Mouse (Mus musculus): ENCODE data around the gene Cep44.

GRCm38 (mm10) chr8:56552551-56553103 is 1.8 kb upstream of the Cep44 start:
- TF ChIP-seq CTCF (IDR thresholded peaks at IDR 0.05; ENCODE audit: low read depth, low read length) (no peak), POLR2A (IDR thresholded peaks at IDR 0.05; ENCODE audit: extremely low read depth, insufficient read depth, low read length) (no peak)

Data from liver, adult 2 months (tissue).